Mouse (Mus musculus) lung, embryonic 15.5 days (tissue): ENCODE data around the gene Dennd2d. TPM values are rescaled to one million over a fixed set of nuclear protein-coding genes. Genes with fewer than 3 reads are reported as not detected.

Experiments
- ATAC-seq: fragments of 200-750 bp; cut with Nextera tagmentation; 2 replicates; pipeline ENCODE4 v1.8.0; 2017; ENCODE audit warnings: moderate number of reproducible peaks, borderline replicate concordance; ENCODE audit not compliant: low FRiP score, low TSS enrichment; ENCODE audit errors: extremely low read depth
- H3K27ac ChIP-seq: fragments of 300-500 bp; sonication (generic); 2 replicates; pipeline ENCODE4 v1.5.1; 2015; ENCODE audit warnings: moderate library complexity, mild to moderate bottlenecking, inconsistent platforms
- H3K27me3 ChIP-seq: fragments of 300-500 bp; sonication (generic); 2 replicates; pipeline ENCODE4 v1.6.1; 2015; ENCODE audit warnings: inconsistent platforms
- H3K36me3 ChIP-seq: fragments of 300-500 bp; sonication (generic); 2 replicates; pipeline ENCODE4 v1.6.1; 2015; ENCODE audit warnings: inconsistent platforms
- H3K4me1 ChIP-seq: fragments of 300-500 bp; sonication (generic); 2 replicates; pipeline ENCODE4 v1.6.1; 2015; ENCODE audit warnings: inconsistent platforms
- H3K4me2 ChIP-seq: fragments of 300-500 bp; sonication (generic); 2 replicates; pipeline ENCODE4 v1.6.1; 2015; ENCODE audit warnings: inconsistent platforms, mild to moderate bottlenecking, moderate library complexity
- H3K4me3 ChIP-seq: fragments of 300-500 bp; sonication (generic); 2 replicates; pipeline ENCODE4 v1.5.1; 2015; ENCODE audit warnings: mild to moderate bottlenecking, inconsistent platforms
- H3K9ac ChIP-seq: fragments of 300-500 bp; sonication (generic); 2 replicates; pipeline ENCODE4 v1.6.1; 2015; ENCODE audit warnings: inconsistent platforms
- H3K9me3 ChIP-seq: fragments of 300-500 bp; sonication (generic); 2 replicates; pipeline ENCODE4 v1.6.1; 2016; ENCODE audit warnings: inconsistent platforms
- WGBS: fragments of 180-500 bp; shearing (Covaris S2); methylation state at CpG from one replicate; pipeline ENCODE4 v1.1.7; 2015; 5-methylcytosine and 5-hydroxymethylcytosine counted together
- polyA plus RNA-seq: library from polyadenylated mRNA; unstranded; fragments of >200 nt; fragmentation: Nextera tagmentation; extraction: Ambion mirVana; gene quantifications from 2 replicates; pipeline ENCODE4 v1.2.1, GENCODE M21; 2015

Gene Dennd2d
- polyA plus RNA-seq, 1 experiment from 2014 or later: 13.0 TPM

GRCm38 (mm10) chr3:106548971-106549370, 66.8 kb downstream of the Dennd2d start:
- Histone ChIP-seq H3K9ac (no peak overlapping the region), H3K4me3 (peak overlapping the region; percentile 78), H3K27me3 (no peaks in the 10 kb centered on the region), H3K9me3 (no peaks in the 10 kb centered on the region), H3K36me3 (peaks cover 5% of the 10 kb centered on the region; the same call in 1 of the 2 replicates), H3K4me2 (peak overlapping the region; percentile 65), H3K4me1 (peaks cover 20% of the 10 kb centered on the region), H3K27ac (no peak overlapping the region)
- 16% methylated on average over 3 of the region's 3 CpGs for WGBS
- ATAC-seq: no peak

Other genes with a start within 250 kb of the Dennd2d start
- not detected in 2 replicates for gene Chil6, start 76.2 kb upstream of the Dennd2d start, polyA plus RNA-seq
- gene Dram2, start 65.4 kb downstream of the Dennd2d start, polyA plus RNA-seq: 72.5 and 78.0 TPM in 2 replicates
- gene Cept1, start 65.4 kb downstream of the Dennd2d start, polyA plus RNA-seq: 63.4 and 73.5 TPM in 2 replicates
- 15.3 and 16.9 TPM in 2 replicates for gene Lrif1, start 202.6 kb downstream of the Dennd2d start, polyA plus RNA-seq